ENCODE assay signal across 8 mouse cellular contexts in the genomic region with DNA sequence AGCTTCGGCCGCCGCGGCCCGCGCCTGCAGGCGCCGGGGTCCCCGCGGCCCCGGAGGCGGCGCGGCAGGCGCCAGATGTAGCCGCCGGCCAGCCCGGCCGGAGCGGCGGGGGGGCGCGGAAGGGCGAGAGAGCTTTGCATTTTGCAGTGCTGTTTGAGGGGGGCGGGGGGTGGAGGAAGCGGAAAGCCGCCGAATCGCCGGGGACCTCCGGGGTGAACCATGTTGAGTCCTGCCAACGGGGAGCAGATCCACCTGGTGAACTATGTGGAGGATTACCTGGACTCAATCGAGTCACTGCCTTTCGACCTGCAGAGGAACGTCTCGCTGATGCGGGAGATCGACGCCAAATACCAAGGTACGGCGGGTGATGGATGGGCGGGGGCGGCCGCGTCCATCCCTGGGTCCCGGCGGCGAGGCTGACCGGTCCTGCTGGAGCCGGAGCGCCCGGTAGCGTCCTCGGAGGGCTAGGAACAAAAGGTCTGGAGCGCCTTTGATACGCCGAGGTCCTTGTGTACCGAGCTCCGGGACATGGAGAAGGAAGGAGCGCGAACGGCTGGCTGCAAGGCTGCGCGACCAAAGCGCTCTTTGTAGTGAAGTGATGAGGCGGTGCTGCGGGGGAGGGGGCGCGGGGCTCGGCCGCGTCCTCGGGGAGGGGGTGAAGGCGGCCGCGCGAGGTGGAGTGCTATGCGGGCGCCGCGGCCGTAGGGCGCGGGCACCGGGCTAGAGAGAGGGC. TPM values are rescaled to one million over a fixed set of nuclear protein-coding genes. Genes with fewer than 3 reads are reported as not detected.
DNase-seq lines count a peak whose midpoint lies in the region; ATAC-seq and TF ChIP-seq lines count a peak whose summit lies in the region.

No protein-coding gene starts in this region.

- peak overlapping the region; percentile 45; the same call in 1 of the 2 replicates for H3K27ac ChIP-seq in brown adipose tissue, adult 24 weeks (replicated peaks; ENCODE audit: low read depth, low read length)
- peak overlapping the region; percentile 88 for H3K27ac ChIP-seq in forebrain, postnatal 0 days (ENCODE audit: low read depth, low read length)
- H3K27ac ChIP-seq in hindbrain, embryonic 16.5 days (ENCODE audit: low read depth, low read length) = peak overlapping the region; percentile 98

- peaks cover 18% of the 10 kb centered on the region for H3K36me3 ChIP-seq in E14TG2a.4 (ENCODE audit: insufficient read depth, low read length)
- H3K36me3 ChIP-seq in forebrain, postnatal 0 days (ENCODE audit: insufficient read depth) = peaks cover 8% of the 10 kb centered on the region
- peaks cover 6% of the 10 kb centered on the region for H3K36me3 ChIP-seq in hindbrain, embryonic 16.5 days (ENCODE audit: control insufficient read depth, insufficient read depth, low read length)

- peak; percentile 65 for DNase-seq in forebrain, postnatal 0 days
- peak; percentile 34 to 76 for DNase-seq in left cerebral cortex, postnatal 10 days (ENCODE audit: extremely low spot score in 1 of 2, low spot score in 2 of 2)
- DNase-seq in mesoderm, embryonic 11.5 days (ENCODE audit: low read depth, low spot score) = peak; percentile 34
- peak; percentile 16 to 30 for DNase-seq in right cerebral cortex, postnatal 36 days (ENCODE audit: low spot score in 2 of 2)

- intact Hi-C loops in left cerebral cortex, postnatal 10 days (cut with DNase I) = loop anchor here (5.0 to 10.0 kb wide), 3 partner anchors 45 to 148 kb away; a partner anchor contains a TSS

- under 1% methylated on average over 82 of the region's 85 CpGs for WGBS in forebrain, postnatal 0 days
- under 1% methylated on average over 64 of the region's 85 CpGs for WGBS in hindbrain, embryonic 16.5 days

- peak overlapping the region; percentile 97 for H3K4me3 ChIP-seq in E14TG2a.4 (replicated peaks; ENCODE audit: low read length)
- H3K4me3 ChIP-seq in brown adipose tissue, adult 24 weeks (ENCODE audit: insufficient read depth, low read depth, low read length) = peak overlapping the region; percentile 83
- H3K4me3 ChIP-seq in forebrain, postnatal 0 days (ENCODE audit: low read depth, low read length) = peak overlapping the region; percentile 91
- H3K4me3 ChIP-seq in hindbrain, embryonic 16.5 days (ENCODE audit: low read length) = peak overlapping the region; percentile 86

- peak overlapping the region; percentile 83 for H3K9ac ChIP-seq in forebrain, postnatal 0 days
- H3K9ac ChIP-seq in hindbrain, embryonic 16.5 days (ENCODE audit: low read depth, low read length) = peak overlapping the region; percentile 74

- TF ChIP-seq CTCF in E14TG2a.4 (conservative IDR thresholded peaks at IDR 0.05; ENCODE audit: low read length) = no peak
- TF ChIP-seq CTCF in forebrain, postnatal 0 days (IDR thresholded peaks at IDR 0.05; ENCODE audit: low read depth) = no peak

- ATAC-seq in forebrain, postnatal 0 days = no peak
- no peak for ATAC-seq in hindbrain, embryonic 16.5 days
- no peak for ATAC-seq in granulocyte monocyte progenitor cell, adult 5-6 weeks (replicated peaks; ENCODE audit: poor library complexity, severe bottlenecking)

- H3K27me3 ChIP-seq in E14TG2a.4 (ENCODE audit: insufficient read depth, low read length) = no peaks in the 10 kb centered on the region
- H3K27me3 ChIP-seq in forebrain, postnatal 0 days (ENCODE audit: insufficient read depth, low read length) = no peaks in the 10 kb centered on the region
- no peaks in the 10 kb centered on the region for H3K27me3 ChIP-seq in hindbrain, embryonic 16.5 days (replicated peaks; ENCODE audit: control insufficient read depth, insufficient read depth, low read length)

- peaks cover 53% of the 10 kb centered on the region for H3K4me1 ChIP-seq in E14TG2a.4 (replicated peaks; ENCODE audit: low read depth, low read length)
- no peaks in the 10 kb centered on the region for H3K4me1 ChIP-seq in brown adipose tissue, adult 24 weeks (ENCODE audit: control insufficient read depth, insufficient read depth, insufficient read length, low read length)
- peaks cover 5% of the 10 kb centered on the region; the same call in 1 of the 2 replicates for H3K4me1 ChIP-seq in forebrain, postnatal 0 days (ENCODE audit: insufficient read depth)
- peaks cover 21% of the 10 kb centered on the region for H3K4me1 ChIP-seq in hindbrain, embryonic 16.5 days (ENCODE audit: control insufficient read depth, insufficient read depth, low read depth, low read length)

- peak overlapping the region; percentile 53 for H3K4me2 ChIP-seq in forebrain, postnatal 0 days (ENCODE audit: low read depth)
- peak overlapping the region; percentile 71 for H3K4me2 ChIP-seq in hindbrain, embryonic 16.5 days (ENCODE audit: low read length)

- no peaks in the 10 kb centered on the region for H3K9me3 ChIP-seq in E14TG2a.4 (ENCODE audit: low read length)
- no peaks in the 10 kb centered on the region for H3K9me3 ChIP-seq in forebrain, postnatal 0 days (ENCODE audit: low read length)
- H3K9me3 ChIP-seq in hindbrain, embryonic 16.5 days (ENCODE audit: control insufficient read depth, low read length) = no peaks in the 10 kb centered on the region

RNA-seq across cellular contexts. Expression of a gene that starts 1.5 kb away (rescaled TPM):
- 13.9 and 17.2 TPM in 2 replicates for polyA plus RNA-seq in brown adipose tissue, adult 24 weeks (2012; ENCODE audit: insufficient read depth, insufficient read length, missing spikeins)
- 30.8 and 34.7 TPM in 2 replicates for total RNA-seq in forebrain, postnatal 0 days (2014; rRNA removed)
- polyA plus RNA-seq in forebrain, postnatal 0 days (2015; fragmentation: Nextera tagmentation; extraction: Ambion mirVana) = 43.5 and 49.9 TPM in 2 replicates
- polyA plus RNA-seq in hindbrain, embryonic 16.5 days (2015; fragmentation: Nextera tagmentation; extraction: Ambion mirVana) = 31.3 and 36.3 TPM in 2 replicates
- total RNA-seq in left cerebral cortex, postnatal 10 days (2021) = 10 to 100 TPM; 36.1 to 40.2 TPM
- total RNA-seq in granulocyte monocyte progenitor cell, adult 5-6 weeks (2014; fragmentation: Nextera tagmentation) = 33.8 and 43.3 TPM in 2 replicates
- total RNA-seq in granulocyte monocyte progenitor cell, adult 5-6 weeks (2017) = 40.8 and 49.2 TPM in 2 replicates

RNA-seq across cellular contexts. Expression of a gene that starts 6.3 kb away (rescaled TPM):
- 43.7 and 44.1 TPM in 2 replicates for polyA plus RNA-seq in brown adipose tissue, adult 24 weeks (2012; ENCODE audit: insufficient read depth, insufficient read length, missing spikeins)
- total RNA-seq in forebrain, postnatal 0 days (2014; rRNA removed) = 39.3 and 49.9 TPM in 2 replicates
- 23.3 and 25.9 TPM in 2 replicates for polyA plus RNA-seq in forebrain, postnatal 0 days (2015; fragmentation: Nextera tagmentation; extraction: Ambion mirVana)
- 25.2 and 25.5 TPM in 2 replicates for polyA plus RNA-seq in hindbrain, embryonic 16.5 days (2015; fragmentation: Nextera tagmentation; extraction: Ambion mirVana)
- total RNA-seq in left cerebral cortex, postnatal 10 days (2021) = 10 to 100 TPM; 22.5 to 24.5 TPM
- 51.9 and 58.5 TPM in 2 replicates for total RNA-seq in granulocyte monocyte progenitor cell, adult 5-6 weeks (2014; fragmentation: Nextera tagmentation)
- 38.4 and 39.0 TPM in 2 replicates for total RNA-seq in granulocyte monocyte progenitor cell, adult 5-6 weeks (2017)

RNA-seq across cellular contexts. Expression of a gene that starts 59.6 kb away (rescaled TPM):
- polyA plus RNA-seq in brown adipose tissue, adult 24 weeks (2012; ENCODE audit: insufficient read depth, insufficient read length, missing spikeins) = 65.0 and 69.8 TPM in 2 replicates
- 89.1 and 111 TPM in 2 replicates for total RNA-seq in forebrain, postnatal 0 days (2014; rRNA removed)
- 130 and 134 TPM in 2 replicates for polyA plus RNA-seq in forebrain, postnatal 0 days (2015; fragmentation: Nextera tagmentation; extraction: Ambion mirVana)
- 133 and 146 TPM in 2 replicates for polyA plus RNA-seq in hindbrain, embryonic 16.5 days (2015; fragmentation: Nextera tagmentation; extraction: Ambion mirVana)
- total RNA-seq in left cerebral cortex, postnatal 10 days (2021) = 10 to 100 TPM; 55.8 to 60.0 TPM
- total RNA-seq in granulocyte monocyte progenitor cell, adult 5-6 weeks (2014; fragmentation: Nextera tagmentation) = 69.3 and 72.1 TPM in 2 replicates
- 58.3 and 70.2 TPM in 2 replicates for total RNA-seq in granulocyte monocyte progenitor cell, adult 5-6 weeks (2017)

Comparison
In these comparisons a context has a peak if more than half of its experiments do, and no peak if none do; other contexts are left out.
1. H3K27ac ChIP-seq: peak in every context shown above with its lines; median percentile 98 in hindbrain, embryonic 16.5 days; 88 in forebrain, postnatal 0 days; 45 in brown adipose tissue, adult 24 weeks.